Mouse (Mus musculus): ENCODE data around the gene N4bp3.
"Not testable (repeated sequence)": the region's sequence is repeated elsewhere in the genome, so short reads cannot be mapped to it uniquely, and the experiment has no call there.

- not testable (repeated sequence) for TF ChIP-seq CTCF (IDR thresholded peaks at IDR 0.05; ENCODE audit: control insufficient read depth, insufficient read depth, insufficient read length); MAX (IDR thresholded peaks at IDR 0.05)
Measured at GRCm38 (mm10) chr11:51633200-51633599, 17.4 kb downstream of the N4bp3 start.

Data from C2C12 (cell line).